Mouse (Mus musculus): ENCODE results near the gene Rhof.

The Rhof gene

GRCm38 (mm10) chr5:123134875-123135382, 2.4 kb upstream of the Rhof start:
- DNase-seq: no peak

- DNase-seq: no peak
Measured at GRCm38 (mm10) chr5:123134186-123134874, 1.8 kb upstream of the Rhof start.

GRCm38 (mm10) chr5:123133784-123134143, 1.3 kb upstream of the Rhof start:
- DNase-seq: no peak

- DNase-seq: peak; percentile 93
Measured at GRCm38 (mm10) chr5:123133083-123133783, 741 bp upstream of the Rhof start.

GRCm38 (mm10) chr5:123130814-123131148, 1.7 kb downstream of the Rhof start:
- DNase-seq: no peak

GRCm38 (mm10) chr5:123130030-123130813, 2.3 kb downstream of the Rhof start:
- DNase-seq: no peak

- no peak for DNase-seq
Measured at GRCm38 (mm10) chr5:123129170-123129757, 3.2 kb downstream of the Rhof start.

- peak; percentile 91 for DNase-seq
Measured at GRCm38 (mm10) chr5:123128426-123129169, 3.9 kb downstream of the Rhof start.

- peak; percentile 19 for DNase-seq
Measured at GRCm38 (mm10) chr5:123127031-123127430, 5.5 kb downstream of the Rhof start.

- peak; percentile 83 for DNase-seq
Measured at GRCm38 (mm10) chr5:123125638-123126406, 6.7 kb downstream of the Rhof start.

GRCm38 (mm10) chr5:123125105-123125504, 7.4 kb downstream of the Rhof start:
- DNase-seq: no peak

- DNase-seq: peak; percentile 56
Measured at GRCm38 (mm10) chr5:123122181-123122580, 10.3 kb downstream of the Rhof start.

GRCm38 (mm10) chr5:123120624-123121215, 11.8 kb downstream of the Rhof start:
- DNase-seq: no peak

GRCm38 (mm10) chr5:123118826-123119225, 13.7 kb downstream of the Rhof start:
- no peak for DNase-seq

GRCm38 (mm10) chr5:123117773-123118172, 14.7 kb downstream of the Rhof start:
- DNase-seq: no peak

- peak; percentile 88 for DNase-seq
Measured at GRCm38 (mm10) chr5:123117257-123117656, 15.2 kb downstream of the Rhof start.

GRCm38 (mm10) chr5:123116080-123116479, 16.4 kb downstream of the Rhof start:
- DNase-seq: no peak

GRCm38 (mm10) chr5:123114924-123115323, 17.6 kb downstream of the Rhof start:
- peak; percentile 70 for DNase-seq

GRCm38 (mm10) chr5:123114109-123114508, 18.4 kb downstream of the Rhof start:
- DNase-seq: no peak

- DNase-seq: no peak
Measured at GRCm38 (mm10) chr5:123110296-123110721, 22.2 kb downstream of the Rhof start.
